Mouse (Mus musculus) spleen, postnatal 14 days (tissue): ENCODE data around the gene Stt3b.

Experiments
- DNase-seq, 2 experiments: peaks; one replicate each; pipeline ENCODE4 v3.0.0; 2021 to 2022; ENCODE audit warnings: low spot score in 2 of 2

Stt3b gene

DNA sequence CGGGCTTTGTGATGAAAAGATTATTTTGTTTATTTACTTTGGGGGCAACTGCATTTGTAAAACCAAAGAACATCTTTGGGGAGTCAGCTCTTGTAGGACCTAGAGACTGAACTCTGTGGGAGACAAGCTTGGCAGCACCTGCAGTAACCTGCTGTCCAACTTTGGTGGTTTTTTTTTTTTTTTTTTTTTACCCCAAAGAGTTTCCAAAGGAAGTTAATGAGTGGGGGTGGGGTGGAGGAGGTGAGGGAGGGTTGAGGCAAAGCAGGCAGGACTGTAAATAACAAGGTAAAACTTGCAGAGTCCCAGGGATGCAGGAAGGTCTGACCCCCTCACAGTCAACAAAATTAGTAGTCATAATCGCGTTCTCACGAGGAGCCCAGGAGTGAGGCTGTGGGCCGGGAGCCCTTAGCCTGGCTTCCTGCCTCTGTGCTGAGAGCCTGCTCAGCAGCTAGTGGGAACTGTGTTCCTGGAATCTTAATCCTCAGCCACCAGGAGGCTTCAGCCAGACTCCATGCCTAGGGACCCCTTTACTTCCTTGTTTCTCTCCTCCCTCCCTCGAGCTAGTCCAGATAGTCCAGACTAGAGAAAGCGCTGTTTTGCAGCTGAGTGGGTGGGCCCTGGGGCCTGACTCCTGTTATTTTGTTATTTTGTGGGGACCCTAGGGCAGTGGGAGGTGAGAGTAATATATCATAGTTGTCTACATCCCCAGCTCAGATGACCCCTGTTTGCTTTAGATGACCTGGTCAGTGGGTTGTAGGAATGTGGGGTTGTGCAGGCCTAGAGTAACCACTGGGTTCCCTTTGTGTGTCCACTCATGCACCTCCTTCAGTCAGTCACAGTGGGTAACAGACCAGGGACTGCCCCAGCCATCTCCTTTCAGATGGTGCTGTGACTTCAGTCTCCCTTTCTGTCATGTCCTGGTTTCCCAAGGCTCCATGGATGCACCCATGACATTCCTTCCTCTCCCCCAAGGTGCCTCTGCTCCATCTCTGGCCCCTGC, 95.3 kb downstream of the Stt3b start:
- no peak for DNase-seq

DNA sequence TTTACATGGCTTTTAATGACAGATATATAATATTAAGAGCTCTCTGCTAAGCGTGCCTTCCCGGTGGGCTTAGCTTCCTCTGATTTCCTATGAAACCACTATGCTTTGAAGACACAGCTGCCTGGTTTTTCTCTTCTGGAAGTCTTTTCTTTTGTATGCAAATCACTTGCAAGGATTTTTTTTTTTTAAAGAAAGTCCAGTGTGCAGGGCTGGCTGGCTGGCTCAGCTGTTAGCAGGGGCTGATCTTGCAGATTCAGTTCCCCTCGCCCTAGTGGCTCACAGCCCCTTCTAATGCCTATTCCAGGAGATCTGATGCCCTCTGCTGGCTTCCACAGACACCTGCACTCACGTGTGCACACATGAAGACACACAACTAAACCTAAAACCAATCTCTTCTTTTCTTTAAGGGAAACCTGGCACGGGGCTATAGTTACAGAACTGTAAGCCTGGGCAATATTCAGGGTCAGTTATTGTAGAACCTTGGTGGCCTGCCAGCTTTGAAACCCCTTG, 96.4 kb downstream of the Stt3b start:
- no peak for DNase-seq

DNA sequence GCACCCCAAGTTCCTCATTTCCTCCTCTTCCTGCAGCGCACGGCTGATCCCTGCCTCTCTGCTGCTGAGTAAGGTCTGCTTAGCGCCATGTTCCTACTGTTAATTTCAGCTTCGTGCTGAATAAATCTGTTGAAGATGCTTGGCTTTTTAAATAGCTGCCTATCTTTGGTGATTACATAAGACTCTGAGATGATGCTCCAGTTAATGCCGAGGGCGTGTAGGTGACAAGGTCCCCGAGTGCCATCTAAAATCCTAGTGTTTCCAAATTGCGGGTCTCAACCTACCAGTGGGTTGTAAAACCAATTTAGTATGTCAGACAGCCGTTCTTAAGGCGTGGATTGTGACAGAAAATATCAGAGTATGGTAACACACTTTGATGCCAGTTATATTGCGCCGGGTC, 99.7 kb downstream of the Stt3b start:
- DNase-seq = no peak

DNA sequence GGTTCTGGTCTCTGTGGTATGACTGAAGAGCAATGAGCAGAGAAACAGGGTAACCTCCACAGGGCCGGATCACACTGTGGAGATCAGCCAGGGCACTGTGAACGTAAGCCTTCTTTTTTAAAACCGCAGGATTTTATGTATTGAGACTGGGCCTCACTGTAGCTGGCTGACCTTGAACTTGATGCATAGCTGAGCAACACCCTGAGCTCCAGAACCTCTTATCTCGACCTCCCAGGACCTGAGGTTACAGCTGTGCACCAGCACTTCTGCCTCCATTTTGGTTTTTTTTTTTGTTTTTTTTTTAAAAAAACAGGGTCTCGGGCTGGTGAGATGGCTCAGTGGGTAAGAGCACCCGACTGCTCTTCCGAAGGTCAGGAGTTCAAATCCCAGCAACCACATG, 100.5 kb downstream of the Stt3b start:
- no peak for DNase-seq

DNA sequence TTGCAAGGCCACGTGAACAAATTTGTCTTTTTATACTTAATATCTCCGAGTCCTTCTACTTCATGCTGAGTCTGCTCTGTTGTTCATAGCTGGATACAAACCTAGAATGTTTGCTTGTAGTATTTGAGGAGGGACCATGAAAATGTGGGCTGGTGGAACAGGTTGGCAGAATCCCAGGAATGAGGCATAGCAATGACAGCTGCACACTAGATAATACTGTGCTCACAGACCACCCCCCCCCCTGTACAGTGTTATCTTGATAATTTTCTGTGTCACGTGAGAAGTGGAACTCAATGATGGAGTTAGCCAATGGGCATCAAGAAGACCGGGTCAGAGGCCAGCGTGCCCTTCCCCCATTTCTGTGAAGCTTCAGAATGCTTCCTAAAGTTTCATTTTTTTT, 104.0 kb downstream of the Stt3b start:
- no peak for DNase-seq

DNA sequence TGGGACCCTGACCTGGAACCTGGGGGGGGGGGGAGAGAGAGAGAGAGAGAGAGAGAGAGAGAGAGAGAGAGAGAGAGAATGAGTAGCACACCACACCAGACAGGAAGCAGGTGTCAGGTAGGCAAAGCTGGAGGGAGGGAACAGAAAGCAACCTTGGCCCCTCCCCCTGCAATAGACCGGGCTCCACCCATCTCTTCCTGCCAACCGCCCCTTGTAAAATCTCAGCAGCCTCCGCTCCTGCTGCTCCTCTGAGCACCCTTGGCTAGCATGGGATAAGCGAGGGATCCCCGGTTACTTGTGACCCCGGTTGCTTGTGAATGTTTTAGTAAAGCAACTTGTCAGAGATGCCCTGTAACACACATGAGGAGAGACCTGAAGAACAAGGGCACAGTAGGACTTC, 104.7 kb downstream of the Stt3b start:
- peak in 1 of 2 experiments; percentile 34 for DNase-seq

DNA sequence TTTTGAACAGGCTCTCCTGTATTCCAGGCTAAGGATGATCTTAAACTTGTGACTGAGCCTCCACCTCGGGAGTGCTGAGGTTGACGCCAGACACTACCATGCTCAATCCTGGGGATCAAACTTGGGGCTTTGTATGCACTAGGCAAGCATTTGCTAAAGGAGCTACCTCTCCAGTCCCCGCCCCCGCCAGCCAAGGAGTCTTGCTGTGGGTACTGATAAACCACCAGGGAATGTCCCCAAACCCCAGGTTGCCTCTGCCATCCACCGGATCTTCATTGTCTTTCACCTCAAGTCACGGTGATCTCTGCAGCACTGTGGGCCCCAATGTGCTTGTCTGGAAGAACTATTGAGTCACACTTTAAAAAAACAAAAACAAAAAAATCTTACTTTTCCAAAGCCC, 107.1 kb downstream of the Stt3b start:
- no peak for DNase-seq

DNA sequence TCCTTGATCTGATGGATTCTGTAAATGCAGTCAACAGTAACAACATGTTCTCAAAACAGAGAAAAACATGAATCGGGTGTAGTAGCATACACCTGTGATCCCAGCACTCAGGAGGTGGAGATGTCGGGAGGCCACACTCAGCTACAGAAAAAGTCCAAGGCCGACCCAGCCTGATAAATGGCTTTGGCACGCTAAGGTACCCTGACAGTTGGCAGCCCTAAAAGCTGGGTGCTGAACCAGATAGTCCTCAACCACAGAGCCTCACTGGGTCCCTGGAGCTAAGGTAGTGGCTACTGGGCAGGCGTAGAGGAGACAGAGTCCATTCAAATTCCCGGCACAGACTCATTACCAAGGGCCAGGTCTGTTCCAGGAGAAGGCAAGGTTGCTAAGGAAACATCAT, 109.0 kb downstream of the Stt3b start:
- DNase-seq = no peak

DNA sequence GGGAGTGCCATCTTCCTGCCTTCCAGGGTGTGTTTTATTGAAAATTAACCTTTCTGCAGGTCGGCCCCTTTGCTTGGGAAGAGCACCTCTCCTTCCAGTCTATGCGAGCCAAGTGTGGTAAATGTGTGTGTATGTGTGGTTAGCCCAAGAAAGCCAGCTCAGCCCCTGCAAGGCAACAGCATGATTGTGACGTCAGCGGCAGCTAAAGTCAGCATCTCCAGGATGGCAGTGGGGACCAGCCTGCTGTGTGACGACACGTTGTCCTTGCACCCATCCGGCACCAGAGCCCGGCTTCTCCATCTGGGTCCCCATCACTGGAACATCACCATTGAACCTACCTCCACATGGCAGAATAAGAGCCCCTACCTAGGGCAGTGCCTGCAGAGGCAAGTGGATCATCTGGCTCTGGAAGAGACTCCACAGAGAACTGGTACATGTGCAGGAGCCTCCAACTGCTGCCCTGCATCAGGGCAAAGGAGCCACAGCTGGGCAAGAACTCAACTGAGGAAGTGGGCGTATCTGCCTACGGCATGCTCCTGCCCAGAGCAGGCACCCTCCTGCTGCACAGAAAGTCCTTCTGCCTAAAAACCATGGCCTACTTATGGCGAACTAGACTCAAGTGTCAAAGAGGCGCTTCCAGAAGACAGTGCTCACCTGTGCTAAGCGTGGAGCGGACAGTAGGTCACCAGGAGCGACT, 109.9 kb downstream of the Stt3b start:
- no peak for DNase-seq

DNA sequence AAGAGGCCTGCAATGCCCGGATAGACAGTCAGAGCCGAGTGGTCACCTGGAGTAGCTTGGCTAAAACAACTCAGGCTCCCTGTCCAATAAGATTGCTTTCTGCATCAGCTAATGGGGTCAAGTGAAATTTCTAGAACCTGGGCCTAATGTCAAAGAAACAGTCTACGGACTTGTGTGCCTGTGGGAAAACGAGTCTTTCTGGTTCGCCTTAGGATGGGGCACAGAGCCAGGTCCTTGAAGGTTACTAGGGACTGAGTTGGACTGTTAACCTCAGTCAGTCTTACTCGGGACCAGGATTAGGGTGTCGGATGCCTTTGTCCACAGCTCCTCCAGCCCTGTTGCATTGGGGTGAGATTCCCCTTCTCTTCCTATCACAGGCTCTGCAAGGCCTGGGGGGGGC, 113.1 kb downstream of the Stt3b start:
- no peak for DNase-seq

DNA sequence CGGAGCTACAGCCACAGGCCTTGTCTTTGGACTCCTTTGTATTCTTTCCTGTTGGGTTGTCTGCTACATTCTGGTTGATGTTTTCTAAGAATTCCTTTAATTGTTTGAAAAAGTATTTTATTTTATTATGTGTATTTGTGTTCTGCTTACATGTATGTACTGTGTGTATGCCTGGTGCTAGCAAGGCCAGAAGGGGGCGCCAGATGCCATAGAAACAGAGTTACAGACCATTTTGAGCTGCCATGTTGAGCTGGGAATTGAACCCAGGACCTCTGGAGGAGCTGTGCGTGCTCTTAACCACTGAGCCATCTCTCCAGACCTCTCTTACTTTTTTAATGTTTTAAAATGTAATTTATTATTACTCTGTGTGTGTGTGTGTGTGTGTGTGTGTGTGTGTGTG, 117.3 kb downstream of the Stt3b start:
- no peak for DNase-seq
